Mouse (Mus musculus) adrenal gland (tissue): ENCODE results near the gene Hprt.

Experiments used
- intact Hi-C: fragments of 180-260 bp; cut with DNase I; formaldehyde crosslinking; loops from one replicate; pipeline ENCODE4 v1.15.1; 2025
- microRNA-seq, 2 experiments: library from miRNA; unstranded; fragments of <30 nt; microRNA quantifications; one replicate each; pipeline ENCODE4; 2019

Hprt gene

GRCm38 (mm10) chrX:53040138-53040537 lies 52.2 kb downstream of the Hprt start:
- intact Hi-C loops = no loop called here

DNA sequence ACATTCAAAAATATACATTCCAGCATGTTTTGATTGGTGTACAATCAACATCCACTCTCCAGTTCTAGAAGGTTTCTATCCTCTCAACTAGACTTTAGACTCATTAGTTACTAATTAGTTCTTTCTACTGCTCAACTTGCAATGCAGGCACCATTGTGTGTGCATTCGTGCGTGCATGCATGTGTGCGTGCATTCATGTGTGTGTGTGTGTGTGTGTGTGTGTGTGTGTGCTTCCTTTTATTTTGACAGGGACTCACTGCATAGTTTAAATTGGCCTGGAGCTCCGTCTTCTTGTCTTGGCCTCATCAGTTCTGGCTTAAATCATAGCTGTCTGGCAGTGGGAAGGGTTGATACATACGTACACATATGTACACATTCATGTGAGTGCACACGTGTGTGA lies 53.1 kb downstream of the Hprt start:
- intact Hi-C loops = no loop called here

GRCm38 (mm10) chrX:53045187-53045903 lies 57.4 kb downstream of the Hprt start:
- intact Hi-C loops = no loop called here

DNA sequence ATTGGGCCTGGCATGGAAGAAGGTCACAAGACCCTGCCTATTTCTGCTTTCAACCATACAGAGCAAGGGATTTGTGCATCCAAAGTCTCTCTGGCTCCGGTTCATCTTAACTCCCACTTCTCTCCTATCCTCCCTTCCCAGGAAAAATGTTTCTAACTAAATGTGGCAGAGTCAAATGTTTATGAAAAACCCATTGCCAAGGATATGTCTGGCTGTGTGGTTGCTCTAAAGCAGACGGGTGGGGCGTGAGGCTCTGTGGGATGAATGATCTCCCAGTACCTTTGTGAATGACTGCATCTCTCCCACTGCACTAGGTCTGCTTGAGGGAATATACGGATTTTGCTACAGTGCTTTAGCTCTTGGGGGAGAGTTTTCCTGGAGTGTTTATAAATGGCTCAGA lies 58.1 kb downstream of the Hprt start:
- intact Hi-C loops = no loop called here

GRCm38 (mm10) chrX:53046911-53047310 lies 59.0 kb downstream of the Hprt start:
- intact Hi-C loops = no loop called here

GRCm38 (mm10) chrX:53049196-53049595 lies 61.3 kb downstream of the Hprt start:
- intact Hi-C loops = no loop called here

DNA sequence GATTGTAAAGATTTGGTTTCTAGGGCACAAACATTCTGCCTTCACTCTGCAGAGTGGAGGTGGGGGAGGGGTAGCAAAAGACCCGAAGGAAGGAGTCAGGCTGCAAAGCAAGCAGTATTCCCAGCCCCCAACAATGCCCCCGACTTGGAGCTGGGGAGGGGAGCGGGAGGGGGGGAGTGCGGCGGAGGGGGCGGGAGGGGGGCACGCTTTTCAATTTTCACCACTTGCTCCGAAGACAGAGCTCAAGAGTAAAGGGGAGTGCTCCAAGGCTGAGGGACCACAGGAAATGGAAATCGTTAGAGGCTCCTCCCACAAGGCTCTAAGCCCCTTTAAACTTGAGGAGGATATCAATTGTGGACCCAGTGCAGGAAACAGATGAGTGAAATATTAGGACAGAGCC lies 62.4 kb downstream of the Hprt start:
- intact Hi-C loops = no loop called here

- intact Hi-C loops = no loop called here
Measured at GRCm38 (mm10) chrX:53052652-53053500, 64.9 kb downstream of the Hprt start.

DNA sequence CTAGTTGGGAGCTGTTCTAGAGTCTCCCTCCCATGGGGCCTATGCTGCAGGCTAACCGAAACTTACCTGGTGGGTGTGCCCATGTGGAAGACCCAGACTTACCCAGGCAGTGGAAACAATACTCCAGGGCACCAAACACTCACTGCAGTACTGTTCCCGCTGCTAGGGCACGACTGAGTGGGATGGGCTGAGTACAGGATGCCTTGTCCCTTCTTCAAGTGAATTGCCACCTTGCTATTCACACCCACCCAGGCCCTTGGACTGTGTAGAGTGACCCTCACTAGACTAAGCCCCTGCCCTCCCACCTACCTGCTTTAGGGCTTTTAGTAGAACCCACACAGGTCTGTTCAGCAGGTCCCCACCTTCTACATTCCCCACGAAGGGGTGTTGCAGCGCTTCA lies 65.9 kb downstream of the Hprt start:
- intact Hi-C loops = no loop called here

DNA sequence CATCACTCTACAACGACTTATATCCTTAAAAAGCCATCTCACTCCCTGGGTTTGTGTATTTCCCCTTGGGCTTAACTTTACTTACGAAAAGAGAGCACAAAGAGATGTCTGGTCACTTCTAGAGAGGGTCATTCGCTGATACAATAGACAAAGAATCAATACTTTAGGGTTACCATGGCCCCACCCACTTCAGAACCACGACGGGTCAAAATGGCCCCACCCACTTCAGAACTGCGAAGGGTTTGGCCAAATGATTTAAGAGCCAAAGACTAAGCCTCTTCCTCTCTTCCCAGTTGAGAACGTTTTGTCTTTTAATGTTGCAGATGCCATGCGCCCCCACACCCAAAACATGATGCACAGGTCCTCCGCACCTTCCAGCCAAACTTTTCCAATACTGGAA lies 67.8 kb downstream of the Hprt start:
- intact Hi-C loops = no loop called here

GRCm38 (mm10) chrX:53056627-53057026 lies 68.7 kb downstream of the Hprt start:
- intact Hi-C loops = no loop called here

DNA sequence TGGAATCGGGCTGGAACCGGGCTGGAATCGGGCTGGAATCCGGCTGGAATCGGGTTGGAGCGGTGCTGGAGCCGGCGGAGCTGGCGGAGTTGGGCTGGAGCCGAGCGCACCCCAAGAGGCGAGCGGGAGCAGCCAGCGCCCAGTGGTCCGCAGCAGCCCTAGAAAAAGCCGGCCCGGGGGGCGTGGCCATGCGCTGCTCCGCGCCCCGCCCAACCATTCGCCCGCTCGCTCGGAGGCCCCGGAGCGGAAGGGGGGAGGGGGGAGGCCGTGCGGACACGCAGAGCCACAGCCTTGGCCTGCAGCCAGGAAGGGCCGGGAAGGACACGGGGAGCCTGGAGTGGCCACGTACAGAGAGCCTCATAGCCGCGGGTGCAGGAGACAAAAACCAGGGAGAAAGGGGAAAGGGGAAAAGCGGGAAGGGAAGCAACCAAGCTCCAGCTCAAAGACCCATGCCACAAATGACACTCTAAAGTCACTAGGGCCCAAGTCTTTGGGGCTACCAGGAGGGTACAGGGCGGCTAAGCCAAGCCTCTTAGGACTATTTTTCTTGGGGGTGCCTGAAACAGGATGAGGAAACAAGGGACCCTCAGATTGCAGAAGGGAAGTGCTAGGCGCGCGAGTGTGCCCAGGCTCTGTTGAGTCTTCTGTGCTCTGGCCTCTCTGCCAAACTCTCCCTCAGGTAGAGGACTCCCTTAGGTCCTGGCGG lies 69.3 kb downstream of the Hprt start:
- intact Hi-C loops = no loop called here

DNA sequence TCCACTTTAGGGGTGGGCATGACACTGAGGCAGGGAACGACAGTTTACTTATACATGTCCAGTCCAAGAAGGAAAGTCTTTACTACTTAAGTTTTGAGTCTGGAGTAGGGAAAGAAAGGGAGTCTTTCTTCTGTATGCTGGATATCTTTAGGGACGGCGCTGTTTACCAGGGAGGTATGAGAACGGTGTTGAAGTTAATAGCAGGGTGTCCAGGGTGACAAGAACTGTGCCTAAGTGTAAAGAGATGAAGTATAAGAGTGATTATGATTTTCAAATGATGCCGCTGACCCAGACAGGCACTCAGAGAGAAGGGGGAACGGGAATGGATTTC lies 69.8 kb downstream of the Hprt start:
- intact Hi-C loops = no loop called here

- intact Hi-C loops = no loop called here
Measured at GRCm38 (mm10) chrX:53058459-53059280, 70.7 kb downstream of the Hprt start.

GRCm38 (mm10) chrX:53059426-53060007 lies 71.6 kb downstream of the Hprt start:
- intact Hi-C loops = no loop called here

DNA sequence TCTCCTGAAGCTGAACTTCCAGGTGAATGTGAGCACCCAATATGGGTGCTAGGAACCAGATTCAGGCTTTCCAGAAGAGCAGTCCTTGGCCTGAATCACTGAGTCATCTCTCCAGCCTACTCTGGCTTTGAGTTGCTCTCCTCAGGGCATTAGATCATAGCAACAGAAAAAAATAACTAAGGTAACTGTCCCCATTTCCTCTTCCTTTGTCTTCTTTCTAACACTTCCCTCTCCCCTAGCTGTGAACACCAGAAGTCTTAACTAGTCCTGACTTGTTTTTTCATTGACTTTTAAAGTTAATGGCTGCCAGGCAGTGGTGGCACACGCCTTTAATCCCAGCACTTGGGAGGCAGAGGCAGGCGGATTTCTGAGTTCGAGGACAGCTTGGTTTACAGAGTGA lies 76.5 kb downstream of the Hprt start:
- intact Hi-C loops = no loop called here

Small RNA genes lying within 50 kb of the gene (microRNA-seq; reads per million reads assigned to microRNA genes)
- 10,691 to 20,167 reads per million in 2 experiments for gene Mir322
- gene Mir351 = 1,728 to 2,784 reads per million in 2 experiments
- gene Mir450-1 = 6.5 to 9.1 reads per million in 2 experiments
- gene Mir450-2 = 8.9 to 14.1 reads per million in 2 experiments
- 41.8 to 73.6 reads per million in 2 experiments for gene Mir450b
- 139 to 142 reads per million in 2 experiments for gene Mir503
- 251 to 274 reads per million in 2 experiments for gene Mir542
